Comparison of ENCODE assay signal across 15 mouse cellular contexts in genomic region chr5:24334749-24335148, GRCm38 (mm10). TPM values are rescaled to one million over a fixed set of nuclear protein-coding genes. Genes with fewer than 3 reads are reported as not detected.
DNase-seq lines count a peak whose midpoint lies in the region; ATAC-seq and TF ChIP-seq lines count a peak whose summit lies in the region.
"Had no signal": no experiment of that assay in that cellular context is flagged by ENCODE, and none has a peak within 500 bp of the region (broad histone marks: within the 10 kb centered on the region; RNA-seq: fewer than 3 reads in every experiment).

No protein-coding gene starts in this region.

- 0 out of 2 replicates have a peak overlapping the region, but pooled peaks have one; percentile 18 for H3K9ac ChIP-seq in heart, embryonic 15.5 days
- H3K9ac ChIP-seq: liver, embryonic 13.5 days; midbrain, embryonic 12.5 days had no signal

- no peaks in the 10 kb centered on the region for H3K27me3 ChIP-seq in kidney, adult 2 months (replicated peaks; ENCODE audit: control insufficient read depth, insufficient read depth, low read length)
- no peaks in the 10 kb centered on the region for H3K27me3 ChIP-seq in heart, embryonic 15.5 days
- H3K27me3 ChIP-seq: midbrain, embryonic 12.5 days had no signal

- H3K27ac ChIP-seq in kidney, adult 2 months (ENCODE audit: insufficient read depth, low read depth, low read length), result no peak overlapping the region
- peak overlapping the region; percentile 8 for H3K27ac ChIP-seq in heart, embryonic 15.5 days
- H3K27ac ChIP-seq: liver, embryonic 13.5 days had no signal

- DNase-seq in cerebellum, adult 9-11 months, result peak; percentile 5
- no peak for DNase-seq in cerebellum, postnatal 36 days
- peak; percentile 27 for DNase-seq in kidney, adult 2 months
- no peak for DNase-seq in kidney, adult 18-20 months
- DNase-seq in lung, postnatal 36 days, result peak; percentile 52
- DNase-seq in spleen, postnatal 10 days (ENCODE audit: low spot score in 2 of 2), result no peak
- DNase-seq in right cerebral cortex, postnatal 4 days, result no peak
- DNase-seq: adrenal gland, postnatal 36 days; layer of hippocampus, adult 9-11 months; liver, embryonic 13.5 days; right cerebral cortex, postnatal 25 days; thymus, postnatal 14 days had no signal

- 26% methylated on average over 3 of the region's 3 CpGs for WGBS in kidney, adult 2 months
- 10% methylated on average over 3 of the region's 3 CpGs for WGBS in heart, embryonic 15.5 days

- no peak for TF ChIP-seq POLR2A in kidney, adult 2 months (IDR thresholded peaks at IDR 0.05; ENCODE audit: low read depth, low read length)

- no peaks in the 10 kb centered on the region for H3K36me3 ChIP-seq in kidney, adult 2 months (ENCODE audit: control insufficient read depth, insufficient read depth, low read length)
- peaks cover 23% of the 10 kb centered on the region; the same call in 1 of the 2 replicates for H3K36me3 ChIP-seq in heart, embryonic 15.5 days
- H3K36me3 ChIP-seq: liver, embryonic 13.5 days had no signal

- TF ChIP-seq CTCF in kidney, adult 2 months (conservative IDR thresholded peaks at IDR 0.05; ENCODE audit: insufficient read depth, insufficient read length, low read depth, low read length), result no peak

- no peak overlapping the region for H3K4me3 ChIP-seq in kidney, adult 2 months (ENCODE audit: insufficient read depth, low read depth, low read length)
- no peak overlapping the region for H3K4me3 ChIP-seq in heart, embryonic 15.5 days
- H3K4me3 ChIP-seq: liver, embryonic 13.5 days; midbrain, embryonic 12.5 days had no signal

- H3K4me2 ChIP-seq in heart, embryonic 15.5 days, result no peak overlapping the region
- H3K4me2 ChIP-seq: liver, embryonic 13.5 days; midbrain, embryonic 12.5 days had no signal

- H3K9me3 ChIP-seq in heart, embryonic 15.5 days (replicated peaks), result no peaks in the 10 kb centered on the region
- H3K9me3 ChIP-seq: liver, embryonic 13.5 days; midbrain, embryonic 12.5 days had no signal

- no peaks in the 10 kb centered on the region for H3K4me1 ChIP-seq in kidney, adult 2 months (ENCODE audit: control insufficient read depth, insufficient read depth, low read length)
- peaks cover 74% of the 10 kb centered on the region for H3K4me1 ChIP-seq in heart, embryonic 15.5 days (replicated peaks)

- ATAC-seq in heart, embryonic 15.5 days (replicated peaks; ENCODE audit: insufficient number of reproducible peaks, insufficient read depth, low FRiP score, low read depth), result no peak
- ATAC-seq: inflammation-experienced regulatory T-cells, adult 6 months had no signal

RNA-seq across cellular contexts. Expression of gene Kcnh2, which starts 16.7 kb away (rescaled TPM):
- polyA plus RNA-seq in kidney, adult 2 months (2012; rRNA removed), result 3.1 and 5.5 TPM in 2 replicates
- 21.0 and 27.2 TPM in 2 replicates for polyA plus RNA-seq in heart, embryonic 15.5 days (2015; fragmentation: Nextera tagmentation; extraction: Ambion mirVana)

RNA-seq across cellular contexts. Expression of gene Nos3, which starts 29.9 kb away (rescaled TPM):
- polyA plus RNA-seq in kidney, adult 2 months (2012; rRNA removed), result 11.4 and 12.4 TPM in 2 replicates
- polyA plus RNA-seq in heart, embryonic 15.5 days (2015; fragmentation: Nextera tagmentation; extraction: Ambion mirVana), result 27.9 and 30.6 TPM in 2 replicates

RNA-seq across cellular contexts. Expression of gene Atg9b, which starts 57.2 kb away (rescaled TPM):
- polyA plus RNA-seq in kidney, adult 2 months (2012; rRNA removed), result 0.76 and 0.89 TPM in 2 replicates
- 0.81 and 1.6 TPM in 2 replicates for polyA plus RNA-seq in heart, embryonic 15.5 days (2015; fragmentation: Nextera tagmentation; extraction: Ambion mirVana)

RNA-seq across cellular contexts. Expression of gene Abcb8, which starts 58.7 kb away (rescaled TPM):
- polyA plus RNA-seq in kidney, adult 2 months (2012; rRNA removed), result 112 and 117 TPM in 2 replicates
- polyA plus RNA-seq in heart, embryonic 15.5 days (2015; fragmentation: Nextera tagmentation; extraction: Ambion mirVana), result 54.4 and 70.1 TPM in 2 replicates

Comparison
In these comparisons a context has a peak if more than half of its experiments do, and no peak if none do; other contexts are left out.
1. DNase-seq: peak in cerebellum, adult 9-11 months (single experiment), kidney, adult 2 months (single experiment) and lung, postnatal 36 days (single experiment); none in cerebellum, postnatal 36 days (0 of 2), kidney, adult 18-20 months (single experiment), spleen, postnatal 10 days (0 of 2) and right cerebral cortex, postnatal 4 days (single experiment).